Mouse (Mus musculus) bone marrow, adult 2 months (tissue): Measurements from ENCODE around the gene Usp24.

Experiments used
- CTCF ChIP-seq: fragments of 200-500 bp; IDR thresholded peaks from 2 replicates; pipeline ENCODE4 v1.5.1; 2011; ENCODE audit warnings: low read length, control low read depth; ENCODE audit not compliant: control insufficient read depth, insufficient read depth
- POLR2A ChIP-seq: fragments of 200-500 bp; IDR thresholded peaks from 2 replicates; pipeline ENCODE4 v1.6.1; 2011; ENCODE audit warnings: low read depth, mild to moderate bottlenecking, control low read depth, low read length, borderline replicate concordance; ENCODE audit not compliant: control insufficient read depth

DNA sequence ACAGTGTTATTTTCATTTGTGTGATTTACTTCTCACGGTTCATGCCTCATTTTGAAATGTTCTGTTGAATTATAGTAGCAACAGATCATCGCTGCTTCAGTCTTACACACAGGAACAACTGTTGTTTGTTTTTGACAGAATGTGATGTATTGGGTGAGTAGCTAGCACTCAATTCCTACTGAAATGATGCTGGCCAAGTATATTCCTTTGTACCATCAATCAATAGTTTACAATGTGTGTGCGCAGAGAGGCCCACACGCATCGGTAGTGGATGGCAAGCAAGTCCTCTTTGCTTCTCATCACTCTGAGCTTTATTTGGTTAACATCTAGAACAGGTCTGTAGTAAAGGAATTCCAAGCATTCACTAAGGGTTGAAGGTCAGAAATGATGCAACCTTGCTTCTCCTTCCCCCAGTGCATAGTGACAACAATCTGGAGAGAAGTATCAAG, 14.4 kb downstream of the Usp24 start:
- no peak for TF ChIP-seq POLR2A
- no peak for TF ChIP-seq CTCF
